Mouse (Mus musculus) erythroblast, embryonic 14.5 days (primary cell): ENCODE measurements around the gene Hnrnph2. TPM values are rescaled to one million over a fixed set of nuclear protein-coding genes. Genes with fewer than 3 reads are reported as not detected.

ENCODE experiments used
- H3K27me3 ChIP-seq: 2 replicates; pipeline ENCODE4 v1.6.1; 2012; ENCODE audit warnings: inconsistent platforms; ENCODE audit not compliant: control insufficient read depth
- H3K36me3 ChIP-seq: 2 replicates; pipeline ENCODE4 v1.6.1; 2012; ENCODE audit warnings: mild to moderate bottlenecking, inconsistent platforms; ENCODE audit not compliant: control insufficient read depth
- H3K4me1 ChIP-seq: 2 replicates; pipeline ENCODE4 v1.6.1; 2012; ENCODE audit warnings: inconsistent platforms; ENCODE audit not compliant: control insufficient read depth
- H3K4me3 ChIP-seq: replicated peaks from 2 replicates; pipeline ENCODE3; 2012; ENCODE audit warnings: moderate library complexity, mild to moderate bottlenecking, inconsistent platforms
- H3K9me3 ChIP-seq: 2 replicates; pipeline ENCODE4 v1.6.1; 2012; ENCODE audit warnings: low read length, inconsistent platforms, mixed read lengths; ENCODE audit not compliant: control insufficient read depth
- GATA1 ChIP-seq: IDR thresholded peaks from 2 replicates; pipeline ENCODE4 v1.6.1; 2012; ENCODE audit warnings: low read length, inconsistent platforms, mixed read lengths
- TAL1 ChIP-seq: IDR thresholded peaks from 3 replicates; pipeline ENCODE4 v1.6.1; 2012; ENCODE audit warnings: low read length, inconsistent platforms, mixed read lengths
- polyA plus RNA-seq: library from polyadenylated mRNA; stranded (reverse); fragments of >175 nt; gene quantifications from 2 replicates; pipeline ENCODE4 v1.2.3, GENCODE M21; 2012

Gene Hnrnph2
- polyA plus RNA-seq, 1 experiment: 1.6 TPM

DNA sequence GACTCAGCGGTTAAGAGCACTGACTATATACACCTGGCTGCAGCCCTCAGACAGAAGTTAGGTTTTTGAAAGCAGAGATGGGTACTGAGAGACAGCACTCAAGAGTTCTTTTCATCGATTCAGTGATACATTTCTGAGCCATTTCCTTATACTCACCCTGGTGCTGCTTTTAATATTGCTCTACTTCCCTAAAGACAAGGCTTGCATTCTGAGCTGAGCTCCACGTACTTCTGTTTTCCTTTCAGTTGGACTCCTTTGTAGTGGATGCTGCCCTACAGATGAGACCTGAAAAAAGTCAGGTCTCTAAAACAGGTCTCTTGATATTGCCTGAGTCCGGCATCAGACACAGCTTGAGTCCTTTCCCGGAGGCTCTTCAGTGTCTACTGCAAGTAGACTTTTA is 31.7 kb downstream of the Hnrnph2 start:
- Histone ChIP-seq H3K4me3 (no peak overlapping the region), H3K4me1 (no peaks in the 10 kb centered on the region), H3K9me3 (no peaks in the 10 kb centered on the region), H3K27me3 (no peaks in the 10 kb centered on the region), H3K36me3 (no peaks in the 10 kb centered on the region)
- TF ChIP-seq GATA1: no peak
- no peak for TF ChIP-seq TAL1

GRCm38 (mm10) chrX:134635111-134635510 is 34.1 kb downstream of the Hnrnph2 start:
- TF ChIP-seq GATA1 (no peak), TAL1 (no peak)
- no peaks in the 10 kb centered on the region for H3K27me3 ChIP-seq
- no peak overlapping the region for H3K4me3 ChIP-seq
- no peaks in the 10 kb centered on the region for H3K4me1 ChIP-seq
- H3K36me3 ChIP-seq: no peaks in the 10 kb centered on the region
- no peaks in the 10 kb centered on the region for H3K9me3 ChIP-seq

DNA sequence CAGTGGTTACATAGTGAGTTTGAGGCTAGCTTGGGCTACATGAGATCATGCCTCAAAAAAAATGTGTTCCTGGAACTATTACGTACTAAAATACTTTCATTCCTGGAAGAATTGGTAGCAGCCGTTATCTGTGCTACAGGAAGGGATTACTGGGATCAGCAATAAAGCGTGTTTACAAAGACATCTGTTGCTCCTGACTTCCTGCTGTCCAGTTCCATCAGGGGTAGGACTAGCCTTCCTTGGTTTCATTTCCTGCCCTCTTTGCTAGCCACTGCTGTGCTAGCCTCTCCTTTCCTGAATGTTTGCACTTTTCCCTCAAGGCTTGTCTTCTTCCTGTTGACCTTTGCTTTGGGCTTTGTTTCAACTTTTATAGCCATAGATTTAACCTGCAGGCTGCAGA is 34.9 kb downstream of the Hnrnph2 start:
- Histone ChIP-seq H3K36me3 (no peaks in the 10 kb centered on the region), H3K4me1 (no peaks in the 10 kb centered on the region), H3K4me3 (no peak overlapping the region), H3K27me3 (no peaks in the 10 kb centered on the region), H3K9me3 (no peaks in the 10 kb centered on the region)
- no peak for TF ChIP-seq TAL1
- TF ChIP-seq GATA1: no peak

- H3K4me3 ChIP-seq: no peak overlapping the region
- no peaks in the 10 kb centered on the region for H3K4me1 ChIP-seq
- H3K27me3 ChIP-seq: no peaks in the 10 kb centered on the region
- H3K9me3 ChIP-seq: no peaks in the 10 kb centered on the region
- TF ChIP-seq GATA1 (no peak), TAL1 (no peak)
- H3K36me3 ChIP-seq: no peaks in the 10 kb centered on the region
These were observed 40.2 kb downstream of the Hnrnph2 start for GRCm38 (mm10) chrX:134641000-134641760.

GRCm38 (mm10) chrX:134646338-134646737 is 45.4 kb downstream of the Hnrnph2 start:
- Histone ChIP-seq H3K27me3 (no peaks in the 10 kb centered on the region), H3K4me3 (no peak overlapping the region), H3K36me3 (no peaks in the 10 kb centered on the region), H3K4me1 (no peaks in the 10 kb centered on the region), H3K9me3 (no peaks in the 10 kb centered on the region)
- TF ChIP-seq GATA1 (no peak), TAL1 (no peak)

GRCm38 (mm10) chrX:134647421-134647820 is 46.4 kb downstream of the Hnrnph2 start:
- Histone ChIP-seq H3K27me3 (no peaks in the 10 kb centered on the region), H3K4me3 (no peak overlapping the region), H3K9me3 (no peaks in the 10 kb centered on the region), H3K36me3 (no peaks in the 10 kb centered on the region), H3K4me1 (no peaks in the 10 kb centered on the region)
- TF ChIP-seq TAL1 (no peak), GATA1 (no peak)

DNA sequence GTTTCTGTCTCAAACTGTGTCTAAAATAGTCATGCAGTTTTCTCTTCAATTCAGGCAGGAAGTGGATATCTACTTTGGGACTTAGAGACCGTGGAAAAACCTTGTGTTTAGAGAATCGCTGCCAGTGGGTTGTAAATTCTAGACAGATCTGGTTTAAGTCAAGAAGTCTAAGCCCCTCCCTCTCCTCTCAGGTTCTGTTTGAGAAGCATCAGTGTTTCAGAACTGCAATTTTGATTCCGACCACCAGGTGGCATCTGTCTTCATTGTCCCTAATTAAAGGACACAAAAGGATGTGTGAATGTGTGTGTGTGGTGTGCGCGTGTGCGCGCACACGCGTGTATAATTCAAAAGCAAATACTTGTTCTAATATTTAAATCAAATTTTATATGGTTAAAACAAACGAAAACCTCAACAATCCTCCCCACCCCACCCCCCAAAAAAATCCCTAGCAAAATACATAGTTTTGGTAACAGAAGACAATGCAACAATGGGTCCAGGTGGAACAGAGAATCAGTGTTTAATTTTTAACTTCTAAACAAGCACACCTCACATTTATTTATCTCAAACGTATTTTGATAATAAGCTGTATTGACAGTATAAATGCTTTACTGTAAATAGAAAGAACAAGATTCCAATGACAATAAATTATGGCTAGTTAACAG is 47.2 kb downstream of the Hnrnph2 start:
- Histone ChIP-seq H3K4me1 (no peaks in the 10 kb centered on the region), H3K36me3 (no peaks in the 10 kb centered on the region), H3K9me3 (no peaks in the 10 kb centered on the region), H3K27me3 (no peaks in the 10 kb centered on the region), H3K4me3 (no peak overlapping the region)
- TF ChIP-seq TAL1 (no peak), GATA1 (no peak)

DNA sequence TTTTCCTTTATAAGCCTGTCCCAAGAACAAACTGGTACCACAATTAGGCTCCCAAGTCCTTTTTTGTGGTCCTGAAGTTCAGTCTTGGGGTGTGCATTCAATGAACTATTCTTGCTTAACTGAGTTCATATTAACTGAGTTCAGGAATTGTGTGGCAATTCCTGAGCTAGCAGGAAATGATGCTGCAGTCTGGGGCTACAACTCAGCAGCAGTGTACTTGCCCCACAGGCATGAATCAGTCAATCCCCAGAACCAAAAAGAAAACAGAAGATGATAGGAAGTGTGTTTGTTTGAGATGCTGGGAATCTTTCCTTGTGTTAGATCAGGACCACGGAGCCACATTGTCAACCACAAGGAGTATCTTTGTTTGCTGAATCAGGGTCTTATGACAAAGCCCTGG is 51.1 kb downstream of the Hnrnph2 start:
- TF ChIP-seq GATA1 (no peak), TAL1 (no peak)
- H3K4me1 ChIP-seq: no peaks in the 10 kb centered on the region
- no peak overlapping the region for H3K4me3 ChIP-seq
- no peaks in the 10 kb centered on the region for H3K27me3 ChIP-seq
- H3K36me3 ChIP-seq: no peaks in the 10 kb centered on the region
- no peaks in the 10 kb centered on the region for H3K9me3 ChIP-seq

Other genes starting within 250 kb of the Hnrnph2 start
- 0.02 and 0.04 TPM in 2 replicates for gene Drp2, start 196.6 kb upstream of the Hnrnph2 start, polyA plus RNA-seq
- not detected in 2 replicates for gene Taf7l, start 124.7 kb upstream of the Hnrnph2 start, polyA plus RNA-seq
- 0.24 and 0.47 TPM in 2 replicates for gene Timm8a1, start 59.3 kb upstream of the Hnrnph2 start, polyA plus RNA-seq
- 0.12 and 0.29 TPM in 2 replicates for gene Btk, start 17.6 kb upstream of the Hnrnph2 start, polyA plus RNA-seq
- 12.2 and 13.9 TPM in 2 replicates for gene Rpl36a, start 15.5 kb upstream of the Hnrnph2 start, polyA plus RNA-seq
- 0.05 and 0.08 TPM in 2 replicates for gene Gla, start 54 bp upstream of the Hnrnph2 start, polyA plus RNA-seq
- gene Armcx4, start 85.3 kb downstream of the Hnrnph2 start, polyA plus RNA-seq: not detected in 2 replicates
- not detected in 2 replicates for gene Armcx1, start 116.8 kb downstream of the Hnrnph2 start, polyA plus RNA-seq
- 0.03 and 0.06 TPM in 2 replicates for gene Armcx6, start 150.2 kb downstream of the Hnrnph2 start, polyA plus RNA-seq
- 0.04 and 0.05 TPM in 2 replicates for gene Armcx3, start 155.4 kb downstream of the Hnrnph2 start, polyA plus RNA-seq
- 0.04 and 0.10 TPM in 2 replicates for gene Armcx2, start 208.0 kb downstream of the Hnrnph2 start, polyA plus RNA-seq